Mouse (Mus musculus): ENCODE measurements at regions not wholly inside any gene's neighbourhood (a gene's known extent, or its start where the extent isn't known, plus 50 kb on each side); places are given as distances from the start of the nearest gene placed in this dataset.

GRCm38 (mm10) chr4:153780501-153780900, 176.5 kb upstream of the A430005L14Rik start:
- no peak for TF ChIP-seq ETS1 (IDR thresholded peaks at IDR 0.05; ENCODE audit: low read depth, low read length)
- TF ChIP-seq HCFC1 (IDR thresholded peaks at IDR 0.05; ENCODE audit: low read depth, low read length), result no peak
- TF ChIP-seq ZMIZ1 (IDR thresholded peaks at IDR 0.05; ENCODE audit: low read depth, low read length), result no peak
- no peak for TF ChIP-seq GABPA (IDR thresholded peaks at IDR 0.05; ENCODE audit: low read depth, low read length)
- TF ChIP-seq POLR2AphosphoS2 (IDR thresholded peaks at IDR 0.05; ENCODE audit: low read length), result no peak
- TF ChIP-seq CHD2 (IDR thresholded peaks at IDR 0.05; ENCODE audit: low read length), result no peak
- TF ChIP-seq NRF1 (IDR thresholded peaks at IDR 0.05; ENCODE audit: insufficient read depth, low read depth, low read length, poor library complexity, severe bottlenecking), result no peak
- no peak for TF ChIP-seq MYC (IDR thresholded peaks at IDR 0.05; ENCODE audit: low read depth, low read length)
- Histone ChIP-seq H3K4me3 (ENCODE audit: control insufficient read depth in 1 of 2, insufficient read depth in 1 of 2, low read depth in 2 of 2, low read length in 2 of 2) (no peak overlapping the region), H3K27me3 (ENCODE audit: control insufficient read depth in 1 of 2, insufficient read depth in 2 of 2, low read length in 2 of 2) (no peaks in the 10 kb centered on the region), H3K27ac (ENCODE audit: control insufficient read depth, low read depth, low read length) (no peak overlapping the region), H3K36me3 (ENCODE audit: control insufficient read depth in 1 of 2, insufficient read depth in 2 of 2, low read length in 2 of 2) (no peaks in the 10 kb centered on the region), H3K4me1 (ENCODE audit: control insufficient read depth in 1 of 2, insufficient read depth in 2 of 2, low read length in 2 of 2) (no peaks in the 10 kb centered on the region), H3K79me2 (ENCODE audit: control insufficient read depth, insufficient read depth, low read length, poor library complexity) (no peaks in the 10 kb centered on the region), H3K9ac (ENCODE audit: control insufficient read depth, low read depth, low read length, poor library complexity, severe bottlenecking) (no peak overlapping the region), H3K9me3 (replicated peaks; ENCODE audit: insufficient read depth, low read length) (no peaks in the 10 kb centered on the region; the same call in 1 of the 2 replicates)
- no peak for DNase-seq (ENCODE audit: low read depth, low spot score)

- no peaks in the 10 kb centered on the region; the same call in 1 of the 2 replicates for H3K9me3 ChIP-seq (replicated peaks; ENCODE audit: insufficient read depth, low read length)
- H3K27ac ChIP-seq (ENCODE audit: control insufficient read depth, low read depth, low read length), result no peak overlapping the region
- no peak for DNase-seq (ENCODE audit: low read depth, low spot score)
- H3K4me1 ChIP-seq (ENCODE audit: control insufficient read depth in 1 of 2, insufficient read depth in 2 of 2, low read length in 2 of 2), result no peaks in the 10 kb centered on the region
- no peaks in the 10 kb centered on the region for H3K36me3 ChIP-seq (ENCODE audit: control insufficient read depth in 1 of 2, insufficient read depth in 2 of 2, low read length in 2 of 2)
- TF ChIP-seq GATA1 (IDR thresholded peaks at IDR 0.05; ENCODE audit: low read depth, low read length) (no peak), HCFC1 (IDR thresholded peaks at IDR 0.05; ENCODE audit: low read depth, low read length) (no peak), SIN3A (IDR thresholded peaks at IDR 0.05; ENCODE audit: low read length) (no peak), UBTF (IDR thresholded peaks at IDR 0.05; ENCODE audit: borderline replicate concordance, insufficient read depth, low read depth, low read length) (no peak)
- no peaks in the 10 kb centered on the region for H3K27me3 ChIP-seq (ENCODE audit: control insufficient read depth in 1 of 2, insufficient read depth in 2 of 2, low read length in 2 of 2)
- no peaks in the 10 kb centered on the region for H3K79me2 ChIP-seq (ENCODE audit: control insufficient read depth, insufficient read depth, low read length, poor library complexity)
- H3K9ac ChIP-seq (ENCODE audit: control insufficient read depth, low read depth, low read length, poor library complexity, severe bottlenecking), result no peak overlapping the region
- no peak overlapping the region for H3K4me3 ChIP-seq (ENCODE audit: control insufficient read depth in 1 of 2, insufficient read depth in 1 of 2, low read depth in 2 of 2, low read length in 2 of 2)
Measured at GRCm38 (mm10) chr4:153781271-153781670, 175.8 kb upstream of the A430005L14Rik start.

- Histone ChIP-seq H3K36me3 (ENCODE audit: control insufficient read depth in 1 of 2, insufficient read depth in 2 of 2, low read length in 2 of 2) (no peaks in the 10 kb centered on the region), H3K27ac (ENCODE audit: control insufficient read depth, low read depth, low read length) (no peak overlapping the region), H3K4me1 (ENCODE audit: control insufficient read depth in 1 of 2, insufficient read depth in 2 of 2, low read length in 2 of 2) (no peaks in the 10 kb centered on the region), H3K4me3 (ENCODE audit: control insufficient read depth in 1 of 2, insufficient read depth in 1 of 2, low read depth in 2 of 2, low read length in 2 of 2) (no peak overlapping the region), H3K9me3 (replicated peaks; ENCODE audit: insufficient read depth, low read length) (no peaks in the 10 kb centered on the region; the same call in 1 of the 2 replicates), H3K9ac (ENCODE audit: control insufficient read depth, low read depth, low read length, poor library complexity, severe bottlenecking) (no peak overlapping the region), H3K27me3 (ENCODE audit: control insufficient read depth in 1 of 2, insufficient read depth in 2 of 2, low read length in 2 of 2) (no peaks in the 10 kb centered on the region), H3K79me2 (ENCODE audit: control insufficient read depth, insufficient read depth, low read length, poor library complexity) (no peaks in the 10 kb centered on the region)
- no peak for DNase-seq (ENCODE audit: low read depth, low spot score)
- TF ChIP-seq TBP (IDR thresholded peaks at IDR 0.05; ENCODE audit: low read depth, low read length) (no peak), ETS1 (IDR thresholded peaks at IDR 0.05; ENCODE audit: low read depth, low read length) (no peak), NELFE (IDR thresholded peaks at IDR 0.05; ENCODE audit: low read depth, low read length) (no peak), CHD2 (IDR thresholded peaks at IDR 0.05; ENCODE audit: low read length) (no peak), MYB (IDR thresholded peaks at IDR 0.05; ENCODE audit: low read depth, low read length) (no peak), BHLHE40 (IDR thresholded peaks at IDR 0.05; ENCODE audit: borderline replicate concordance, low read depth, low read length) (no peak), ZMIZ1 (IDR thresholded peaks at IDR 0.05; ENCODE audit: low read depth, low read length) (no peak), CHD1 (IDR thresholded peaks at IDR 0.05; ENCODE audit: low read depth, low read length) (no peak), JUND (IDR thresholded peaks at IDR 0.05; ENCODE audit: low read depth, low read length) (no peak), POLR2AphosphoS5 (IDR thresholded peaks at IDR 0.05; ENCODE audit: borderline replicate concordance, low read depth, low read length) (no peak), USF2 (IDR thresholded peaks at IDR 0.05; ENCODE audit: borderline replicate concordance in 1 of 2, insufficient read depth in 1 of 2, low read depth in 1 of 2, low read length in 2 of 2) (no peak), RCOR1 (IDR thresholded peaks at IDR 0.05; ENCODE audit: low read depth, low read length) (no peak), SIN3A (IDR thresholded peaks at IDR 0.05; ENCODE audit: low read length) (no peak), HCFC1 (IDR thresholded peaks at IDR 0.05; ENCODE audit: low read depth, low read length) (no peak), GATA1 (IDR thresholded peaks at IDR 0.05; ENCODE audit: low read depth, low read length) (no peak), ZKSCAN1 (IDR thresholded peaks at IDR 0.05; ENCODE audit: low read depth, low read length) (no peak), MYC (IDR thresholded peaks at IDR 0.05; ENCODE audit: low read depth, low read length) (no peak), ZC3H11A (IDR thresholded peaks at IDR 0.05; ENCODE audit: low read depth, low read length) (no peak), POLR2AphosphoS2 (IDR thresholded peaks at IDR 0.05; ENCODE audit: low read length) (no peak)
Measured at GRCm38 (mm10) chr4:153781981-153782521, 175.0 kb upstream of the A430005L14Rik start.

Measured in MEL (cell line).